Mouse (Mus musculus): ENCODE data around the gene Gm45753. TPM values are rescaled to one million over a fixed set of nuclear protein-coding genes. Genes with fewer than 3 reads are reported as not detected.

Gene Gm45753
- polyA plus RNA-seq, 1 experiment, result 1.6 TPM

DNA sequence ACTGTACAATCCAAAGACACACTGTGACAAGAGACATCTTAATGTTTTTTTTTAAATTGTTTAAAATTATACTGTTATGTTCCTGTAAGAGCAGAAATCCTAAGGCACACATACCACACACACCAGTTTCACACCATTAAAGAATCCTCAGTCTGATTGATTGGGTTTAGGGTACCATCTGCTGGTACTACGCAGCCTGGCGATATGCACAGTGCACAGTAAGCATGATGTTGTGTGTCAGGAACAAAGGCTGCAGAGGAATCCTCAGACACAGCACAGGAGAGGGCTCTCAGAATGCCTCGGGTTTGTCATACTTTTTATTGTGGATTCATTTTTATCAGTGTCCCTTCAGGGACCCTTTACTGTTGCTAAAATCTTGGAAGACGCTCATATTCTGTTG lies 33.9 kb downstream of the Gm45753 start:
- Histone ChIP-seq H3K4me1 (ENCODE audit: control insufficient read depth, insufficient read depth, low read length) (no peaks in the 10 kb centered on the region; the same call in 1 of the 2 replicates), H3K27ac (ENCODE audit: control insufficient read depth, insufficient read depth, low read depth, low read length) (no peak overlapping the region), H3K4me3 (ENCODE audit: control insufficient read depth, low read depth, low read length) (no peak overlapping the region), H3K36me3 (ENCODE audit: control insufficient read depth, insufficient read depth, low read length) (no peaks in the 10 kb centered on the region), H3K27me3 (ENCODE audit: control insufficient read depth, insufficient read depth, low read length) (no peaks in the 10 kb centered on the region)
- no peak for TF ChIP-seq POLR2A (IDR thresholded peaks at IDR 0.05; ENCODE audit: control insufficient read depth, low read depth, low read length)
- no peak for TF ChIP-seq CTCF (IDR thresholded peaks at IDR 0.05; ENCODE audit: control insufficient read depth, insufficient read depth, insufficient replicate concordance, low read depth, low read length)

DNA sequence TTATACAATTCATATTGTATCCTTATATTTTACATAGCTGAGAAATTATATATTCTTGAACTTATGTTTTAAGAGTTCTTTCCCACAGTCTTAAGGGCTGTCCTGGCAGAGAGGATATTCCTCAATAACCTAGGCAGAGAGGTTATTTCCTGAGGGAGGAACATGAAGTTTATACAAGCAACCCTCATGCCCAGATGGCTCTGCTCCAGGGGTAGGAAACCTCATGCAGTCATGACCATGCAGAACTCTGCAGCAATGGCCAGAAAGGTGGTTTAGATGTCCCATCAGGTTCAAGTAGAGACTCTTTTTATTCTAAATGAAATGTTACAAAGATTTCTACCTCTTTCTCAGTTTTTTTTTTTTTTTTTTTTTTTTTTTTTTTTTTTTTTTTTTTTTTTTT lies 39.2 kb downstream of the Gm45753 start:
- H3K27me3 ChIP-seq (ENCODE audit: control insufficient read depth, insufficient read depth, low read length), result no peaks in the 10 kb centered on the region
- no peak overlapping the region for H3K27ac ChIP-seq (ENCODE audit: control insufficient read depth, insufficient read depth, low read depth, low read length)
- H3K36me3 ChIP-seq (ENCODE audit: control insufficient read depth, insufficient read depth, low read length), result no peaks in the 10 kb centered on the region
- H3K4me3 ChIP-seq (ENCODE audit: control insufficient read depth, low read depth, low read length), result no peak overlapping the region
- H3K4me1 ChIP-seq (ENCODE audit: control insufficient read depth, insufficient read depth, low read length), result no peaks in the 10 kb centered on the region
- TF ChIP-seq CTCF (IDR thresholded peaks at IDR 0.05; ENCODE audit: control insufficient read depth, insufficient read depth, insufficient replicate concordance, low read depth, low read length) (no peak), POLR2A (IDR thresholded peaks at IDR 0.05; ENCODE audit: control insufficient read depth, low read depth, low read length) (no peak)

DNA sequence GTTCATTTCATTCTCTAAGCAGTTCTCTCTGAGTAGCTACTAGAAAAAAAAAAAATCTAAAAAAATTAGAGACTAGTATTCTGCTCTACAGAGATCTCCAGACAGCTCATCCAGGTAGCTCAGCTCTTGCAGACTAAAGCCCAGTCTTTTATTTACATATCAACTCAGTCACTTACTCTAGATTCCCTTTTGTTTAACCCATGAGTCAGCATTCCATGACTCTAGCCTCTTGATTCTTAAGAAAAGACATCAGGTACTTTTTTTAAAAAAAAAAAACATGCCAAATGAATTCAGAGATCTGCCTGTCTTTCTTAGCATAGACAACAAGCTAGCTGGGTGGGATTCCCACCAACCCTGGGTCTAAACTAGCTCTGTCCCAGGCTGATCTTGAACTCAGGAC lies 39.8 kb downstream of the Gm45753 start:
- no peak for TF ChIP-seq POLR2A (IDR thresholded peaks at IDR 0.05; ENCODE audit: control insufficient read depth, low read depth, low read length)
- no peak for TF ChIP-seq CTCF (IDR thresholded peaks at IDR 0.05; ENCODE audit: control insufficient read depth, insufficient read depth, insufficient replicate concordance, low read depth, low read length)
- H3K4me3 ChIP-seq (ENCODE audit: control insufficient read depth, low read depth, low read length), result no peak overlapping the region
- no peak overlapping the region for H3K27ac ChIP-seq (ENCODE audit: control insufficient read depth, insufficient read depth, low read depth, low read length)
- H3K36me3 ChIP-seq (ENCODE audit: control insufficient read depth, insufficient read depth, low read length), result no peaks in the 10 kb centered on the region
- H3K27me3 ChIP-seq (ENCODE audit: control insufficient read depth, insufficient read depth, low read length), result no peaks in the 10 kb centered on the region
- H3K4me1 ChIP-seq (ENCODE audit: control insufficient read depth, insufficient read depth, low read length), result no peaks in the 10 kb centered on the region

DNA sequence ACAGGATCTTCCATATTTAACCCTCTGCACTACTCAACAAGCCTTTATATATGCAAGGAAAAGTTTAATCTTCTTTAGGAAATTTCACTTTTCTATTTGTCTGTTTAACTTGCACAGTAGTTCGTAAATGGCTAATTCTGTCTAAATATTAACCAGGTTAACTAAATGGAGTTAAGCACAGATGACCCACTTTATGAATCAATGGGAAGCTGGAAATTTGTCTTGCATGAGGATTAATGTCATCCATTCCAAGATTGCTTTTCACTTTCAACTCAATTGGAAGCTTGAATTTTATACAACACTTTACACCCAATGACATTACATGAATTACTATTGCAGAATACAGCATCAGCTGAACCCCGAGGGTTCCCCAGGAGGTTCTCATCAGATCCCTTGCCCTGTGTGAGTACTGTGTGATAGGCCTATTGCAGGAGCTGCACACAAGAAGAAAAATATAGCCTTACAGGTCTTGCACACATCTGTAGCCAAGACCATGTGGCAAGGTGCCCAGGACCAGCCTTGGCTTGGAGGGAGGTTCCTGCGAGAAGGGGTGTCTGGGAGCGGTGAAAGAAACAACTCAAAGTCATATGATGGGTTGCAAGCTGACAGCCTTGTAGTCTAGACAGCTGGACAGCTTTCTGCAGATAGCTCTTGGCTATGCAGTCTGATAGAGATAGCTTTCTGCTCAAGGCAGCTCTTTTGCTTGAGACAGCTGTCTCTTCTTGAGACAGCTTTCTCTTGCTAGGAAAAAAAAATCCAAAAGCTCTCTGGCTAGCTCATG lies 40.5 kb downstream of the Gm45753 start:
- Histone ChIP-seq H3K4me3 (ENCODE audit: control insufficient read depth, low read depth, low read length) (no peak overlapping the region), H3K27ac (ENCODE audit: control insufficient read depth, insufficient read depth, low read depth, low read length) (no peak overlapping the region), H3K27me3 (ENCODE audit: control insufficient read depth, insufficient read depth, low read length) (no peaks in the 10 kb centered on the region), H3K4me1 (ENCODE audit: control insufficient read depth, insufficient read depth, low read length) (no peaks in the 10 kb centered on the region), H3K36me3 (ENCODE audit: control insufficient read depth, insufficient read depth, low read length) (no peaks in the 10 kb centered on the region)
- TF ChIP-seq POLR2A (IDR thresholded peaks at IDR 0.05; ENCODE audit: control insufficient read depth, low read depth, low read length) (no peak), CTCF (IDR thresholded peaks at IDR 0.05; ENCODE audit: control insufficient read depth, insufficient read depth, insufficient replicate concordance, low read depth, low read length) (no peak)

DNA sequence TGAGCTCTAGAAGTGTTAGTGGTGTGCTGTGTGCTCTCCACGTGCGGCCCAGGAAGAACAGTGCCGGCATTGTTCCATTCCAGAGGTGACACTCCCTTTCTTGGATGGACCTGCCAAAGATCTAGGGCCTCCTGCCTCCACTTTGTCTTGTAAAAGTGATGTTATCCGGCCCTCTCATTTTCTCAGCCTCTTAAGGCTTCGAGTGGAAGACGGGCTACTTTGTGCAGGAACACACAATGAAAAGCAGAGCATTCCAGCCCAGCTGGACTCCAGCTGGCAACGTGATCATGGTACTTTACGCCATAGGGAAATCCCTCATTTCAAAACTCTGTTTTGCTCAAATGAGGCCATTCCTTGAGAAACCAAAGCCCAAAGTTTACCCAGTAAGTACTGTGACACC lies 41.3 kb downstream of the Gm45753 start:
- Histone ChIP-seq H3K27me3 (ENCODE audit: control insufficient read depth, insufficient read depth, low read length) (no peaks in the 10 kb centered on the region), H3K4me3 (ENCODE audit: control insufficient read depth, low read depth, low read length) (no peak overlapping the region), H3K27ac (ENCODE audit: control insufficient read depth, insufficient read depth, low read depth, low read length) (no peak overlapping the region), H3K36me3 (ENCODE audit: control insufficient read depth, insufficient read depth, low read length) (no peaks in the 10 kb centered on the region), H3K4me1 (ENCODE audit: control insufficient read depth, insufficient read depth, low read length) (no peaks in the 10 kb centered on the region)
- TF ChIP-seq CTCF (IDR thresholded peaks at IDR 0.05; ENCODE audit: control insufficient read depth, insufficient read depth, insufficient replicate concordance, low read depth, low read length) (no peak), POLR2A (IDR thresholded peaks at IDR 0.05; ENCODE audit: control insufficient read depth, low read depth, low read length) (no peak)

DNA sequence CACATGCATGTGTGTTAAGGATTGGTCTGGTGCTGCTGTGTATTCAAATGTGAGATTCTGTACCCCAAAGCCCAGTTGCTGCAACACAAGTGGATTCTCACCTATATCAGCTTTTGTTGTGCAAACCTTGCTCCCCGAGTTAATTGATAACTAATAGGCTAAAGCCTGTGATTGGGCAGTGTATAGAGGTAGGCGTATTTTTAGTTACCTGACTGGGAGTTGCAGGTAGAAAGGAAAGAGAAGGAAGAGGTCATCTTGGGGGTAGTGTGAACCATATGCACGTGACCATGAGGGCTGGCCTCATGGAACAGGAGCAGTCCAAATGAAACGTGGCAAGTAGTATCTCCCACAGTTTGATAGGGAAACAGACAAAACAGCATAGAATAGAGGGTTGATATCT lies 43.3 kb downstream of the Gm45753 start:
- Histone ChIP-seq H3K27me3 (ENCODE audit: control insufficient read depth, insufficient read depth, low read length) (no peaks in the 10 kb centered on the region), H3K4me1 (ENCODE audit: control insufficient read depth, insufficient read depth, low read length) (no peaks in the 10 kb centered on the region), H3K4me3 (ENCODE audit: control insufficient read depth, low read depth, low read length) (no peak overlapping the region), H3K27ac (ENCODE audit: control insufficient read depth, insufficient read depth, low read depth, low read length) (no peak overlapping the region), H3K36me3 (ENCODE audit: control insufficient read depth, insufficient read depth, low read length) (no peaks in the 10 kb centered on the region)
- TF ChIP-seq CTCF (IDR thresholded peaks at IDR 0.05; ENCODE audit: control insufficient read depth, insufficient read depth, insufficient replicate concordance, low read depth, low read length) (no peak), POLR2A (IDR thresholded peaks at IDR 0.05; ENCODE audit: control insufficient read depth, low read depth, low read length) (no peak)

DNA sequence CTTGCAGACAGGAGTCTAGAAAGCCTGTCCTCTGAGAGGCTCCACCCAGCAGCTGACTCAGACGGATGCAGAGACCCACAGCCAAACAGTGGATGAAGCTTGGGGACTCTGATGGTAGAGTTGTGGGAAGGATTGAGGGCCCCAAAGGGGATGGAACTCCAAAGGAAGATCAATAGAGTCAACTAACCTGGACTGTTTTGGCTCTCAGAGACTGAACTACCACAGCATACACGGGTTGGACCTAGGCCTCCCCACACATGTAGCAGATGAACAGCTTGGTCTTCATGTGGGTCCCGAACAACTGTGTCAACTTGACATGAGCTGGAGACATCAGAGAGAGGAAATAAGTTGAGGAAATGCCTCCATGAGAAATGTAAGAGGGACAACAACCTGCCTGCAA lies 45.4 kb downstream of the Gm45753 start:
- Histone ChIP-seq H3K4me3 (ENCODE audit: control insufficient read depth, low read depth, low read length) (no peak overlapping the region), H3K36me3 (ENCODE audit: control insufficient read depth, insufficient read depth, low read length) (no peaks in the 10 kb centered on the region), H3K27ac (ENCODE audit: control insufficient read depth, insufficient read depth, low read depth, low read length) (no peak overlapping the region), H3K27me3 (ENCODE audit: control insufficient read depth, insufficient read depth, low read length) (no peaks in the 10 kb centered on the region), H3K4me1 (ENCODE audit: control insufficient read depth, insufficient read depth, low read length) (no peaks in the 10 kb centered on the region)
- TF ChIP-seq POLR2A (IDR thresholded peaks at IDR 0.05; ENCODE audit: control insufficient read depth, low read depth, low read length) (no peak), CTCF (IDR thresholded peaks at IDR 0.05; ENCODE audit: control insufficient read depth, insufficient read depth, insufficient replicate concordance, low read depth, low read length) (no peak)

Measured in testis, adult 2 months (tissue).